Mouse (Mus musculus): Measurements from ENCODE around the gene Nebl. TPM values are rescaled to one million over a fixed set of nuclear protein-coding genes. Genes with fewer than 3 reads are reported as not detected.

Nebl gene
- total RNA-seq (2022) = 1 to 10 TPM in 2 of 4 experiments, under 1 TPM in 2; 0.24 to 2.0 (median 0.92) TPM

DNA sequence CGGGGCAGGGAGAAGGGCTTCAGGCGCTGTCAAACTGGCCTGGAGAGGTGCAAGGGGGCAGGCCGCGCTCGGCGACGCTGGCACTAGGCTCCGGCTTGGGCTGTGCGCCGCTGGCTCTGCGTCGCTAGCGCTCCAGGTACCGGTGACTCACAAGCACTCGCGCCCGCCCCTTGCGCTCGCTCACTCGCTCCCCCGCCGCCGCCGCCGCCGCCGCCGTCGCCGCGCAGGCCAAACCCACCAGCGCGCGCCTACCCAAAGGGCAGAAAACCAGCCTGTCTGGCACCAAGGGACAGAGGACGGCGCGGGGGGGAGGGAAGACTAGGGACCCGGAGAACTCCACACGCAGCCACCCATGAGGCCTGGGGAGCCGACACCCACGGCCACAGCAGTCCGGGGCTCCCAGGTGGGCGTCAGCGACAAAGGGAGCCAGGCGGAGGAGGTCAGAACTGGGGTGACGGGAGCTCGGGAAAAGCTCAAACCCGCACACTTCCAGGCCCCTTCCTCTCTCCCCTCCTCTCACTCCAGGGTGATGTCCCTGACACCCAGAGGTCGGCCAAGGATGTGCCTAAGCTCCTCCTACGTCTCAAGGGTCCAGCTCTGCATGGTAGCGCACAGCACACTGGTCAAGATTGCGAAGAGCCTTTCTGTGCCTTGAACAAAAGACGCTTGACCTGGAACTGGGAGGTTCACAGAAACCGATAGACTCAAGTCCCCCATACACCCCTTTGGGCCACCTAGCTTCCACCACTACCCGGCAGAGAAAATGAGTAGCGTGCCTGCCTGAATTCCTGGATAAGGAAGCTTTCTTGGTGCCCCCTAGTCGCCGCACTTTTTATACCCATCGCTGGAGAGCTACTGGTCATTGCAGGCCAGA, at the start of gene Nebl:
Gene Nebl (minus strand): TSS at position 508 of the 874 bp plus-strand sequence.
- peak in 1 of 2 experiments; percentile 3 for DNase-seq (ENCODE audit: low spot score in 2 of 2)

DNA sequence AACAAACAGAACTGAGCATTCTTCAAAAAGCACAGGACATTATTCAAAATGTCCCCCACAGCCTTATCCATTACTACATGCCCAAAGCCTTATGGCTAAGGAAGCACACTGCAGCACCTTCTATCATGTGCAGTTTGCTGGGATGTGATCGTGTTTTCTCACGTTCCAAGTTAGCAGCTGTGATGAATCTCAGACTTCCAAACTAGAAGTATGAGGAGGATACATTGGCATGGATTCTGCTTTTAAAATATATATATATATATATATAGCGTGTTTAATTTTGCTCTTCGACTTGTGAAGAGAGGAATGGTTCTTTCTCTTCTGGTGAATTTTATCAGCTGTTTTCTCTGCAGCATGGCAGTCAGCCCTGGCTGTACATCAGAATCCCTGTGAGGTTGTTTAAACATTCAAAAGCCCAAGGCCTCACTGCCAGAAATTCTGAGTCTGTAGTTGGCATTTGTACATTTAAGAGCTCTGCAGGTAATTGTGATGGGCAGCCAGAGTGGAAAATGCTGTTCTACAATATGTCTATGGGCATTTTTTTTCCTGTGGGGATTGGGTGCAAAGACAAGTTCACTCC, 39.1 kb upstream of the Nebl start:
- DNase-seq (ENCODE audit: low spot score in 2 of 2) = no peak

DNA sequence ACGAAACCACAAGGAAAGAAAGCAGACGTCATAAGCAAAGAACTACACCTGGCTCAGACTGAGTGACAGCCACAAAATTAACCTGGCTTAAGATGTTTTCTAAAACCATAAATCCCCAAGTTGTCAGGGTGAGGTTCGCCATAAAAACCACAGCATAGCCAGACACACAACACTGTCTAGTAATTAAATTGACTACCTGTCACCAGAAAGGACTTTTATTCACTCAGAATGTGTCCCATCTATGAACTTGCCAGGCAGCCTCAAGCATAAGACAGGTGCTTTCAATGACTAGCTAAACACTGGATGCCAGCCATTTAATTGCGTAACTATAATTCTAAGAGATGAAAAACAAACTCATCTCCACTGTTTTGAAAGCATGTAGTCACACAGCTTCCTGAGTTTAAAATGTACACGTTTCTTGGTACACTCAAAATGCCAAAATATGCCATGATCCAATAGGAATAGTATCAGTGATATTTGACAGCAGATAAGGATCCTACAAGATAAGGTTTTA, 38.0 kb upstream of the Nebl start:
- DNase-seq (ENCODE audit: low spot score in 2 of 2) = no peak

DNA sequence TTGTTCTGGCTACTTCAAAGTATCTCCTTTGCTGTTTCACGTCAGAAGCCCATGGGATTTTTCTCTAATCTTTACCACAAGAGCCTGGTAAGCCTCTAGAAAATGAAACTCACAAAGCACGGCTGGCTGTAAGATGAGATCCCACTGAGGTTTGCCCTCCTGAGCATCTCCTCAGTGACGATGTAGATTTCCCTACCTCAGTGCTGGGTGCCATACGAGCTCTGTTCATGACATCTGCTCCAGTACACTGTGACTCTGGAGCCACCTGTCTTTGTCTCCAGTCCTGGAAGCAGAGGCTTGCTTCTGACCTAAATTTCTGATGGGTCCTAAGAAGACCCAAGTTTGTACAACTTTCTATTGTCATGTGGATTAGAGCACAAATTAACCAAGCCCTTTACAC, 25.0 kb upstream of the Nebl start:
- no peak for DNase-seq (ENCODE audit: low spot score in 2 of 2)

DNA sequence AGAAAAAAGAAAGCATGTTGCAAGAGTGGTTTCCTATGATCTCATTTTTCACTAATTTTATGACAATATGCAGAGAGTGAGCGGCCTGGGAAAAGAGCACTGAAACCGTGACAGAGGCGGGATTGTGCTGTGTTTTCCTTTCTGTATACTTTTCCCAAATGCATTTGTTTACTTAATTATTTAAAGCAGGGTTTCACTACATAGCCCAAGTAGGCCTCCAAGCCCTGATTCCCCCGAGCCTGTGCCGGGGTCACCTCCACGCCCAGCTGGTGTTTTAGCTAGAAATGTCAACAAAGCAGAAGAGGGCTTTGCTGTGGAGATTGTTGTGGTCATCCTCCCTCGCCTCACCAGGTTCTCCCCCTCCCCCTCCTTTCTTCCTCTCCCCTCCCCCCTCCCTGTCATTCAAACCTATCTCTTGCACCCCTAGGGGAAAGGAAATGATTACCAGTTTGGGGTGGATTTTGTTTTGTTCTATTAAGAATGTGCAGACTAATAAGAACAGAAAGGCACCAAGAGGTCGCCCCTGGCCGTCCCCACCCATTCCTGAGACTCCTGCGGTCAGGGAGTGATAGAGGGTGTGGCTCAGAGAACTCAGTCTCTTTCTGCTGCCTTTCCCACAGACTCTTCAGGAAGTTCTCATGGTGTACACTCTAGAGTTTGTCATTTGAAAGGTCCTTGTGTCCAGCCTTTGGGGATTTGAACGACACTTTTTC, 10.9 kb upstream of the Nebl start:
- no peak for DNase-seq (ENCODE audit: low spot score in 2 of 2)

DNA sequence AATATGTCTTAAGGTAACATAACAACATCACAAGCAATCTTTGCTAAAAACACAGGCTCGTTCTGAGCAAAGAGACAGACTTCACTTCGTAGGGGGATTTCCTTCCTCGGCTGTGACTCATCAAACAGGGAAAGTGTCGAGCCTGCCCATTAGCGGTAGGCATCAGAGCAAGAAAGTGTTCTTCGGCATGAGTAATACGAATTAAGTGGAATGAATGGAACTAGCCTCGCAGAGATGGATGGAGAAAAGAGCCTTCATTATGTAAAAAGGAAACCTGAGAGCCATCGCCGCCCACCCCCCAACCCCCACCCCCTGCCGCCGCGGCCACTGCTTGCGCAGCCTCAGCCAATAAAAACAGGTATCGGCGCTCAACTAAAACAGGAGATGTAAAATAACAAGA, 10.3 kb upstream of the Nebl start:
- no peak for DNase-seq (ENCODE audit: low spot score in 2 of 2)

DNA sequence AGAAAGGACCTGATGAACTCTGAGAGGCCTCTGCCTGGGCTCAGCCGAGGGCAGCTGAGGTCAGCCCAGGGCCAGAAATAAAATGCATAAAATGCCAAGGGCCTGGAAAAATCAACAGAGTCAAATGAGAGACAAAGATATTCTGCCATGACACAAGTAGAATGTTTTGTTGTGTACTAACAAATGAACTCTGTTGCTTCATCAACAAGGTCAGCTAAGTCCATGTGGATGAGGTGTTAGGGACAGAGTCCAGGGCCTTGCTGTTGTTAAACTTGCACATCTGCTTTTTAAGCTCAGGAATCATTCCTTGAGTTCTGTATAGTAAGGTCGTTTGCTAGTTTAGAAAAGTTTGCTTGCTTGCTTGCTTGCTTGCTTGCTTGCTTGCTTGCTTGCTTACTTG, 9.2 kb upstream of the Nebl start:
- no peak for DNase-seq (ENCODE audit: low spot score in 2 of 2)

DNA sequence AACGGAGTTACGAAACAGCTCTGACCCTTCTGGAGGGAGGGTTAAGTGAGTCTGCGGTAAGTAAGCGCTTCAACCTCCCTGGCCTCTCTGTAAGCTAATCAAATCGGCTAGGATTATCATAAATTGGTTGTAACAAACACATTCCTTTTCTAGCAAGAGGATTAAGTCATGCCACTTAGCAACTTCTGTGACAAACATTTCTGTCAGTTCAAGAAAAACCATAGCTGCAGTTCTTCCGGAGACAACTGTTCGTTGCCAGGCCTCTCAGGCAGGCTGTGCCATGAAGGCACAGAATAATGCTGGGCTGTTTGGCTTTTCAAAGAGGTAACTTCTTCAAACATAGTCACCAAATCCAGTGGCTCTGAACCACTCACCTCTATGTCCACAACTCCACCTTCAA, 946 bp upstream of the Nebl start:
- no peak for DNase-seq (ENCODE audit: low spot score in 2 of 2)

DNA sequence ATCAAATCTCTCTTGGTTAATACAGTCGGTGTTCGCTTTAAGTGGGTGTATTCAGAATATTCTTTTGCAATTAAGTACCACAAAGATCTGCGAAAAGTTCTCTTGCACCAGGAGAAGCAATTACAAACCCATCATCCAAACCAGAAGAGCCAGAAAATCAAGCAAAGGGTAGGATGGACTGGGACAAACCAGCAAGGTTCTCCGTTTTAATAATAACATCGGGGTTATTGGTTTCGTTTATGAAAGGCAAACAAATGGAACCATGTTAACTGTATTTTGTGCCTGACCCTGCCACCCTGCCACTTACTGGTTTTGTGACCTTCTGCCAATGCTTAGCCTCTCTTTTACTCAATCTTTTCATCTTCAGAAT, 552 bp upstream of the Nebl start:
- DNase-seq (ENCODE audit: low spot score in 2 of 2) = no peak

DNA sequence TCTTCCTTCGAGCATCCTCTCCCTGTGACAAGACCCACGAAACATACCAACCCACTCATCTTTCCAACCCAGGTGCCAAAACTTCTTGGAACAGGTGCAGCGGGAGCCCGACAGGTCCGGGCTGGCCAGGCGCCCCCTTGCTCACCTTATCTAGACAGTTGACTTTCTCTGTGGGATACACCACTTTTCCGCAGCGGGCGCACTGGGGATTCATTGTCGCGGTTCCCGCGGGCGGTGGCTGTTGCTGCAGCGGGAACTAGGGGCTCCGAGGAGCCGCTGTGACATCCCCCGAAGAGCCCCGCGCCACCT, 662 bp downstream of the Nebl start:
- DNase-seq (ENCODE audit: low spot score in 2 of 2) = no peak

DNA sequence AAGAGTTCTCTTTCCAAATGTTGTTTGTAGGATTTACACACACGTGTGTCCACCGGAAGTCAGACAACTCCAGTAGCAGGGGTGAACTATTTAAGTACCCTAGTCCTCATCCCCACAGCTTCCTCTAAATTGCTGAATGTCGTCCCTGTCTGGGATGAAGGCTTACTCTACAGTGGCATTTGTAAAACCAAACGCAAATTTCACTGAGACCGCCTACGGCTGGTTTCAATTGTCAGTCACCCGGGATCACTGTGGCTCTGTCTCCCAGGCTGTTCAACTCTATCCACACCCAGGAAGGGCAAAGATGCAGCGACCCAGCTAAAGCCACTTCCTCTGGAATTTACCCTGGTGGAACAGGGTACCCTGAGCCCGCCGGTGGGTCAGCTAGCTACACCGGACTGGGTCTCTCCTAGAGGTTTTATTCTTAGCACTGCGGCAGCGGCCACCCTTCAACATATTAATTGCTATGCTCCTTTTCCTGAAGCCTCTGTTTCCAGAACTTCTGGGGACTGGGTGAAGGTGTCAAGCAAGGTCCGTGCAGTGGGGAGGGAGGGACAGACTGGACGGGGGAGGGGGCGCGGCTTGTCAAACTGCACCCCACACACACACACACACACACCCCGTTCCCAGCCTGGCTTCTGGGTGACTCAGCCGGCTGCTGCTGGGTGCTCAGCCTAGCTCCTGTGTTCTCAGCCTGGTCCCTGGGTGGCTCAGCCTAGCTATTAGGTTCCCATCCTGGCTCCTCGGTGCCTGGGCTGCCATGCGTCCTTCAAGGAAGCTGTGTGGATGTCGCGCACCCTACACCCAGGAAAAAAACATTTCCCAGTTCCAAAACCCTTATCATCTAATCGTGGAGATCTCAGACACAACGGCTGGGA, 1.3 kb downstream of the Nebl start:
- DNase-seq (ENCODE audit: low spot score in 2 of 2) = no peak

DNA sequence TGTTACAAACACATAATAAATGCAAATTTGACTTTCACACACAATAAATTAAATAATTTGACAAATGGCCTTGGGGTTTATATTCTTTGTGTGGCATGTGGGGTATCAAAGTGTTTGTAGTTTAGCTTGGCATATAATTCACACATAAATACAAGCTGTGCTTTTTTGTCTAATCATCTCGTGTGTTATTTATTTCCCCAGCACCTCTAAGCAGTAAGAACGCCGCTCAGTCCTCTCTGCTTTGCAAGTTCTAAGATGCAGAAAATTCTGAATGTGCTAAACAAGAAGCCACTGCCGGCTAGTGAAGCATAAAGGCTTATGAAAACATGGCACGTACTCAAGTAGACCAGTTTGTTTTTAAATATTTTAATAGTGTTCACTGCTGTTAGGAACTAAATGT, 6.9 kb downstream of the Nebl start:
- no peak for DNase-seq (ENCODE audit: low spot score in 2 of 2)

DNA sequence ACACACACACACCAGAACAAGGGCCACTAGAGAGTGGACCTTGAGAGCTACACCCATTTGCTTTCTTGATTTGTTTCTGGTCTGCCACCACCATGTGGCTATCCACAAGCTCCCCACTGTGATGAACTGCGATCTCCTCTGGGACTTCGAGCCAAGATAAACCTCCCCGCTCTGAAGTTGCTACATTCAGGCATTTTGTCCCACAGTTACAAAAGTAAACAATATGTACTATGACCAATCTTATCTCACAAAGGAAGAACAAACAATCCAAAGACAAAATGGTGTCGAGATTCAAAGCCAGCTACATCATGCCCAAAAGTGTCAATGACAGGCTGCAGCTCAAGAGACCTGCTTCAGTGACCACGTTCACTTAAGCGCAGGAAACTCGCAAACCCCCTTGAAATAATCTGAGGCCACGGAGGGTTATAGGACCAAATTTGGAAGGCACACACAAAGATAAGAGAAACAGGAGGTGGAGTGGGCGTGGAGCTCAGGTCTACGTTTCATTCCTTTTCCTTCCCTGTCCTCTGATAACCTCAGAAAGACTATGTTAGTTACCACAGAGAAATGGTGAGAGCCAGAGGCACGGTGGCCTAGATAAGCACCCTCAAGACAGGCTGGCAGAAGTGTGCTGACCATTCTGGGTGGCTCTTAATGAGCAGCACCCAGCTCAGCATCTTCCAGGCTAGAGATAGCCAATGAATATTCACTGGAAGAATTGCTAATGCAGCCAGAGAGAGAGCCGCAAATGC, 7.8 kb downstream of the Nebl start:
- DNase-seq (ENCODE audit: low spot score in 2 of 2) = no peak

DNA sequence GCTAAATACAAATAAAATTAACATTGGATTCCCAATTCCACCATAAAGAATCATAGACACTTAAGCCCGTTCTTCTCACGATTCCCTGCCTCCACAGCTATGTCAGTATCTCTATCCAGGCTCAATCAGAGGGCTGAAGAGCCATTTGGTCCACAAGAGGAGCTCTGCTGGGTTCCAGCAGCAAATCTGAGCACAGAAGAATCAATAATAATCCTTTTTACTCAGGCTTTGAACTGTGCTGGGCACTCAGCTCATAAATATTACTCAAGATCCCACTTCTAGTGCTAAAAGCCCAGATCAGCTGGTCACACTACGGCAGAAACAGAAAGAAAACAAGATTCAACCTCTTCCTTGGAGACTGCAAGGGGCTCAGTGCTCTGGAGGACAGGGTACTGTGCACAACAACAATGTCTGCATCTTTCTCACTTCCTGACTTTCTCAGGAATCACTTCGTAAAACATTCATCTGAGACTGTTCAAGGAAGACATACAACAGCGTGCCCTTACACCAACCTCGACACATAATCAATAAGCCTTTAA, 10.0 kb downstream of the Nebl start:
- DNase-seq (ENCODE audit: low spot score in 2 of 2) = no peak

DNA sequence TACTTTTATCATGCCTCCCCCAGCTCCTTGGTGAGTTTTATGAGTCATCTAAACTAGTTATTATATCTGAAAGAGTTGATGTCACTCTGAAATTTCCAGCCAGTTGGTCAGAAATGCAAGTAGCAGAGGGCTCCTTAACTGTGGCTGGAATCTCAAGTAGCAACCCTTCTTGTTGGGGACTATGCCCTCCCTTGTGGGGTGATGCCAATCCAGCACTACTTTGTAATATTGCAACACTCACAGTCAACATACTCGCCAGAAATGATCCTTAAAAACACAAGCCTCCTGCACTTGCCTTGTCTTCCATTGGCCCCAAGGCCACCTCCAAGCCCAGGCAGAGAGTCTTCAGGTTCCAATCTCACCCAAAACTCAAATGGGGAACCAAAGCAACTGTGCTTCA, 13.0 kb downstream of the Nebl start:
- DNase-seq (ENCODE audit: low spot score in 2 of 2) = no peak

DNA sequence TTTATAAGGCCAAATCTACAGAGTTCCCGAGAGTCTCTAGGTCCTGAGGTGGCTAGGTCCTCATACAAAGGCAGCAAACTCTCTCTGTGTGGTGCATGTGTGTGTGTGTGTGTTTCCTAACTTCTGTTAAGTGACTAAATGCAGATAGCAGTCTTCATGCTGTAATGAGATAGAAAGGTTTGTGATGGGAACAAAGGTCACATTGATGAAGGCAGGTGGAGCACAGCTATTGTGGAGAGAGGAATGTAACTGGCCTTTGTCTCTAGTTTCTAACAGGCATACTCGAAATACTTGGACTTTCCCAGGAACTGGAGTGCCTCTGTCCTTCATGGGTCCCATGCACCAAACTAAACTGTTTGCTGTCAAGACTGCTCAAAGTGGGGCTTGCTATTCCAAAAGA, 14.1 kb downstream of the Nebl start:
- DNase-seq (ENCODE audit: low spot score in 2 of 2) = no peak

DNA sequence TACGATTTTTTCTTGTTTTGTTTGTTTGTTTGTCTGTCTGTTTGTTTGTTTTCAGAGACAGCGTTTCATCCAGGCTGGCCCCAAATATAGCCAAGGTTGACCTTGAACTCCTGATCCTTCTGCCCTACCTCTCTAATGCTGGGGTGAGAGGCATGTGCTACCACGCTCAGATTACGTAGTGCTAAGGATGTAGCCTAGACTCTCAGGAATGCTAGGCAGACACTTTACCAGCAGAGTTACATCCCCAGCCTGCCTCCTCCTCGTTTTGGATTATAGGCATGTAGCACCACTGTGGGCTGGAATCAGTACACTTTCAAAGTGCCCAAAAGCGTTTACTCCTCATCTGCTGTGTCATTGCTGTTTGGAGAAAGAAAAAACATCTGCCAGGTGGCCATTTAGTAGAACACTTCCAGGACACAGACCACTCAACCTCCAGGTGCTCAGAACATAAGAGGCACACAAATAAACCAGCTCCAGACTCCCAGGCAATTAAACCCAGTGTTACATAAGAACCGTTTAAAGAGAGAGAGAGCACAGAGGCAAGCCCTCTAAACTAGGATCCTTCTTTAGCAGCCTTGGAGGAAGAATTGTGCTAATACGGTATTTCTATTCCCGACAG, 16.0 kb downstream of the Nebl start:
- DNase-seq (ENCODE audit: low spot score in 2 of 2) = no peak

DNA sequence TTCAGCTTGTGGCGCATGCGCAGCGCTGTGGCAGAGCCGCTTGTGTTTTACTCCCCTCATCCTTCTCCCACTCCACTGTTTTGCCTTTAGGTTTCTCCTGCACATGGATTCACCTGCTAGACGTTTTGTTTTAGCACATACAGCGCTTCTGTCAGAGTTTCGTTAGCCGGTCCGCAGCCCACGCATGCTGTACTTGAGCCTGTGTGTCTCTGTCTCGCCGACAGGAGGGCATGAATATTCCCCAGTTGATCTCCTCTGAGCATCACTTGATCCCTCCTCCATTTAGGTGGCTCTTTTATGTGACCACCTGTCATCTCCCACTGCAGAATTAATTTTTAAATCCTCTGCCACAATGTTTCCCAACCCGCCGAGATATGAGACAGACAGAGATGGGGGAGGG, 16.6 kb downstream of the Nebl start:
- DNase-seq (ENCODE audit: low spot score in 2 of 2) = no peak

DNA sequence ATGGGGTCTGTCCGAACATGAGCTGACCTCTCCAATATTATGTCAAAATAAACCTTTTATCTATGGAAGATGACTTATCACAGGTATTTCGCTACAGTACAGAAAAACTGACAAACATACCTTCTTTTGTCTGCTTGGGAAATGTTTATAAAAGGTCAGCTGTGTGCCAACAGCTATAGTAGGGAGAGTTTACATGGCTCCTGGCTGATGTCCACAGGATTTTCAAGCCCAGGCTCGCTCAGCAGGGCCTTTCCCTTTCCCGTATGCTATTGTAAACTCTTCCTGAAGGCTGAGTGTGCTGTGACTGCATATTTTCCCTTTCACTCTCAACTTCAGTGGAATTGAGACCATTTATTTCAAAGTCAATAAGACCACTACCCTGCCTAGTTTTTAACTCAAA, 17.1 kb downstream of the Nebl start:
- no peak for DNase-seq (ENCODE audit: low spot score in 2 of 2)

DNA sequence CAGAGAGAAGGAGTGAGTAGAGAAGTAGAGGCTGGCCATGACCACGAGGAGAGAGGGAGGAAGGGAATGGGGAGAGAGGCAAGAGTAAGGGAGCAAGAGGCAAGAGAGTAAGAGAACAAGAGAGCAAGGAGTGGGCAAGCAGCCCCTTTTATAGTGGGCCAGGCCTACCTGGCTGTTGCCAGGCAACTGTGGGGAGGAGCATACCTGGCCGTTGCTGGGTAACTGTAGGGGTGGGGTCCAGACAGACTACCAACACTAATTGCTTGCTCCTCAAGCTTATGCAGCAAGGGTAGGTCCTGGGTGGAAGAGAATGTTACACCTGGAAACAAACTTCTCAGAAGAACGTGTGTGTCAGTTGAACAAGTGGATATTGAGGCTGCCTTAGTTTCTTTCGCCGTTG, 20.0 kb downstream of the Nebl start:
- no peak for DNase-seq (ENCODE audit: low spot score in 2 of 2)

Measured in gastrocnemius, adult 8-10 months (tissue).